Mouse (Mus musculus): Measurements from ENCODE around the gene Mpp6.

The Mpp6 gene

GRCm38 (mm10) chr6:50189376-50189775 lies 79.3 kb downstream of the Mpp6 start:
- no peaks in the 10 kb centered on the region; the same call in 1 of the 2 replicates for H3K36me3 ChIP-seq (ENCODE audit: control insufficient read depth, insufficient read depth, low read length, poor library complexity, severe bottlenecking)
- no peak for DNase-seq (ENCODE audit: low read depth, low spot score)
- no peaks in the 10 kb centered on the region for H3K27me3 ChIP-seq (ENCODE audit: control insufficient read depth, insufficient read depth, low read length, poor library complexity, severe bottlenecking)

DNA sequence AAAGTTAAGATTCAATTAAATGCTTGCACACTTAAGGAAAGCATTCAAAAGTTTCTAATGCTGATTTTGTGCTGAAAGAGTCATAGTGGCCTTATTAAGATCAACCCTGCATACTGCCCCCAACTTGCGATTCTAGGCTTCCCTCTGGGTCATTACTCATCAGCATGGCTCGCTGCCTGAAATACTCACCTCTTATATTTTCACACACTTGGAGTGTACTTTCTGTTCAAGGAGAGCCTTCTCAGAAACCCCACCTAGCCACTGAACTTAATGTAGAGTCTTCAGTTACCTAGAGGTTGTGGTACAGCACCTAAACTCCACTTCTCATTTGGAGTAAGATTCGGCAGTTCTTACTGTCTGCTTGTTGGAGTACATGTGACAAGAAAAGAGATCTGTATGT lies 81.6 kb downstream of the Mpp6 start:
- H3K36me3 ChIP-seq (ENCODE audit: control insufficient read depth, insufficient read depth, low read length, poor library complexity, severe bottlenecking): no peaks in the 10 kb centered on the region; the same call in 1 of the 2 replicates
- no peak for DNase-seq (ENCODE audit: low read depth, low spot score)
- H3K27me3 ChIP-seq (ENCODE audit: control insufficient read depth, insufficient read depth, low read length, poor library complexity, severe bottlenecking): no peaks in the 10 kb centered on the region

DNA sequence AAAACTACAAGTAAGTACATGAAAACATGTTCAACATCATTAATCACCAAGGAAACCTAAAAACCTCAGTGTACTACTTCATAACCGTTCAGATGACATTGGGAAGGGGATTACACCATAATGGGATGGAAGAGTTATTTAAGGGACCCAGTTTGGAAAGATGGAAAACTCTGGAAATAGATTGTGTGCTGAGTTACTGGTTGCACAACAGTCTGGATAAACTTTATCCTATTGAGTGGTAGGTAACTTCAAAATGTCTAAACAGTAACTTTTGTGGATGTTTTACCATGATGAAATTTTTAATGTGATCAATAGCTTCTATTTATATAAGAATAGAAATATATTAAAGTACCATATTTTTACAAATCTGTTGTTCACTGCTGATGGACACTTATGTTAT lies 82.1 kb downstream of the Mpp6 start:
- DNase-seq (ENCODE audit: low read depth, low spot score): no peak
- no peaks in the 10 kb centered on the region; the same call in 1 of the 2 replicates for H3K36me3 ChIP-seq (ENCODE audit: control insufficient read depth, insufficient read depth, low read length, poor library complexity, severe bottlenecking)
- H3K27me3 ChIP-seq (ENCODE audit: control insufficient read depth, insufficient read depth, low read length, poor library complexity, severe bottlenecking): no peaks in the 10 kb centered on the region

DNA sequence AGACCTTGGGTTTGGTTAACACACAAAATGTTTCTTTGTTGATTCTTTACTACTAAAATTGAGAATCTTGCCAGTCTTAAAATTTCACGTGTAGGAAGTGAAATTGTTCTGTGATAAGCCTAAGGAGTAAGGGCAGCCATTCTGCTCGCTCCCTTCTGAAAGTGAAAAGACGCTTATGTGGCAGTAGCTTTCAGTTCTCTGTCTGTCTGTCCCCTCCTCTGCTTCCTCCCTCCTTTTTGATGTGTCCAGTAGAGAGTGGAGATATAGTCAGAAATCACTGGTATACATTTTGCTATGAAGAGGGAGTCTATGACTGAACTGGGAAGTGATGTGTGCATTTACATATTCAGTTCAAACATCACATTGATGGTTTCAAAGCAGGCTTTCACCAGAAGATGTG lies 82.8 kb downstream of the Mpp6 start:
- DNase-seq (ENCODE audit: low read depth, low spot score): no peak
- H3K27me3 ChIP-seq (ENCODE audit: control insufficient read depth, insufficient read depth, low read length, poor library complexity, severe bottlenecking): no peaks in the 10 kb centered on the region
- H3K36me3 ChIP-seq (ENCODE audit: control insufficient read depth, insufficient read depth, low read length, poor library complexity, severe bottlenecking): no peaks in the 10 kb centered on the region

GRCm38 (mm10) chr6:50193851-50194250 lies 83.8 kb downstream of the Mpp6 start:
- no peaks in the 10 kb centered on the region for H3K27me3 ChIP-seq (ENCODE audit: control insufficient read depth, insufficient read depth, low read length, poor library complexity, severe bottlenecking)
- no peaks in the 10 kb centered on the region for H3K36me3 ChIP-seq (ENCODE audit: control insufficient read depth, insufficient read depth, low read length, poor library complexity, severe bottlenecking)
- DNase-seq (ENCODE audit: low read depth, low spot score): no peak

DNA sequence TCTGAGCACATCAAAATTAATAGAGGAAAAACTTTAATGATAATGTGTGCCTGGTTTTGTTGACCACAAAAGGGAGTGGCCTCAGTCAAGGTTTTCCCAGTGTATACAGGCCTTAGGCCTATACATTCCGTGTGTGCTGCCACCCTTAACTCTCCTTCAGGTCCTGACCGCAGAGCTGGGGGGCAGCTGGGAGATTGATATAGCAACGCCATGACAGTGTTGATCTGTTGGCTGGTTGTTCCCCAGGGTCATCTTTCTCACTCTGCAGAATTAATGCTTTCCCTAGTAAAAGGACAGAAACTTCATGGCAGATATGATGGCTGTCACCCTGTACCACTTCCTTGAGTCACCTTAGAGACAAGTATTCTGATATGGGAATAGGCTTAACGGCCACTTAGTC lies 94.3 kb downstream of the Mpp6 start:
- H3K27me3 ChIP-seq (ENCODE audit: control insufficient read depth, insufficient read depth, low read length, poor library complexity, severe bottlenecking): no peaks in the 10 kb centered on the region
- no peaks in the 10 kb centered on the region for H3K36me3 ChIP-seq (ENCODE audit: control insufficient read depth, insufficient read depth, low read length, poor library complexity, severe bottlenecking)

GRCm38 (mm10) chr6:50205093-50205492 lies 95.1 kb downstream of the Mpp6 start:
- H3K36me3 ChIP-seq (ENCODE audit: control insufficient read depth, insufficient read depth, low read length, poor library complexity, severe bottlenecking): no peaks in the 10 kb centered on the region
- H3K27me3 ChIP-seq (ENCODE audit: control insufficient read depth, insufficient read depth, low read length, poor library complexity, severe bottlenecking): no peaks in the 10 kb centered on the region
- DNase-seq (ENCODE audit: low read depth, low spot score): no peak

More for the DNA sequence above, 94.3 kb downstream of the Mpp6 start:
- DNase-seq (ENCODE audit: low read depth, low spot score): no peak

- no peak for DNase-seq (ENCODE audit: low read depth, low spot score)
- H3K27me3 ChIP-seq (ENCODE audit: control insufficient read depth, insufficient read depth, low read length, poor library complexity, severe bottlenecking): no peaks in the 10 kb centered on the region; the same call in 1 of the 2 replicates
- H3K36me3 ChIP-seq (ENCODE audit: control insufficient read depth, insufficient read depth, low read length, poor library complexity, severe bottlenecking): no peaks in the 10 kb centered on the region
Measured at GRCm38 (mm10) chr6:50214711-50215372, 104.8 kb downstream of the Mpp6 start.

DNA sequence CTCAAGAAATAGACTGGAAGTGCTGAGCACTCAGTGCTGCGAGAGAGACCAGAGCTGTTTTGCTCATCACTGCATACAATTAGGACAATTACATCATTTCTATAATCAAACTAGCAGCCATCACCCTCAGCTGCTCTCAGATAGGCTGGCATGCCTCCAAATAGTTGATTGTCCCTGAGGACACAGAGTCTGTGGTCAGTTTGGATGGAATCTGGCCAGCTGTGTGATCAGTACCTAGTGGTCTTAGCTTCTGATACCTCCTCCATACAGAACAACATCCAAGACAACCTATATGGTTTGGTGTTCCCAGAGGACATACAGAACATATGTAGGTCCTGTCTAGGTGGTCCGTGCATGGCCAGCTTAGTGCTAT lies 105.3 kb downstream of the Mpp6 start:
- DNase-seq (ENCODE audit: low read depth, low spot score): no peak
- no peaks in the 10 kb centered on the region; the same call in 1 of the 2 replicates for H3K27me3 ChIP-seq (ENCODE audit: control insufficient read depth, insufficient read depth, low read length, poor library complexity, severe bottlenecking)
- no peaks in the 10 kb centered on the region for H3K36me3 ChIP-seq (ENCODE audit: control insufficient read depth, insufficient read depth, low read length, poor library complexity, severe bottlenecking)

DNA sequence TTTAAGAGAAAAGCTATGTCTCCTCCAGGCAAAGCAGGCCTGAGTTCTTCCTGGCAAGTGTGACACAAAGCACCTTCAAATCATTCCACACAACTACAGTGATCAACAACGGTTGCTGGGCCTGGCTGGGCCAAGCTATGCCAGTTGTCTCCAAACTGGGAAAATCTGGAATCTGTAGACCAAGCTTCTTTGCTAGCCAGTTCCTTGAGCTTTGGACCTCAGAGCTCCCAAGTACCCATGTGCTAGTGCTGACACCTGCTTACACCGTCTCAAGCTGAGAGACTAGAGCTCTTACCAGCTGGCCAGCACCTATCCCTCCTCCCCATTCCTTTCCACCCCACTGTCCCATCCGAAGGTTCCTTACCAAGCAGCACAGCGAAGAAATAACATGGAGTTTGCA lies 105.9 kb downstream of the Mpp6 start:
- DNase-seq (ENCODE audit: low read depth, low spot score): no peak
- Histone ChIP-seq H3K27me3 (ENCODE audit: control insufficient read depth, insufficient read depth, low read length, poor library complexity, severe bottlenecking) (no peaks in the 10 kb centered on the region), H3K36me3 (ENCODE audit: control insufficient read depth, insufficient read depth, low read length, poor library complexity, severe bottlenecking) (no peaks in the 10 kb centered on the region)

- Histone ChIP-seq H3K36me3 (ENCODE audit: control insufficient read depth, insufficient read depth, low read length, poor library complexity, severe bottlenecking) (no peaks in the 10 kb centered on the region), H3K27me3 (ENCODE audit: control insufficient read depth, insufficient read depth, low read length, poor library complexity, severe bottlenecking) (no peaks in the 10 kb centered on the region)
- DNase-seq (ENCODE audit: low read depth, low spot score): no peak
Measured at GRCm38 (mm10) chr6:50218628-50219027, 108.6 kb downstream of the Mpp6 start.

DNA sequence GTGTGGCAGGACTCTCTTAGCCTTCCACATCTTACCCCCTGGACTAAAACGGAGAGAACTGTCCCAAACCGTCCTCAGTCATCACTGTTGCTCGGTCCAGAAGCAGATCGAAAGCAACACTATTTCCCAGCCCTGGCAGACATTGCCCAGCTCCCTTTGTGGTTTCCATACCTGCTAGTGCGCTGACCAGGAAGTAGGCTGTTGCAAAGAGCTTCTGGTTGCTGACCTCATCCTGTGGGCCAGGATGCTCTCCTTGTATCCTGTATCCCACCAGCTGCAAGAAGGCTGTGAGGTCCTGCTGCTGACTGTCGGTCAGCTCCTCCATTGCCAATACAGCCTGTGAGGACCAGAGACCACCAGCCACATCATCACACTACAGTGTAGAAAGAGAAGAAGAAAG lies 109.0 kb downstream of the Mpp6 start:
- H3K36me3 ChIP-seq (ENCODE audit: control insufficient read depth, insufficient read depth, low read length, poor library complexity, severe bottlenecking): no peaks in the 10 kb centered on the region
- DNase-seq (ENCODE audit: low read depth, low spot score): no peak
- H3K27me3 ChIP-seq (ENCODE audit: control insufficient read depth, insufficient read depth, low read length, poor library complexity, severe bottlenecking): no peaks in the 10 kb centered on the region

DNA sequence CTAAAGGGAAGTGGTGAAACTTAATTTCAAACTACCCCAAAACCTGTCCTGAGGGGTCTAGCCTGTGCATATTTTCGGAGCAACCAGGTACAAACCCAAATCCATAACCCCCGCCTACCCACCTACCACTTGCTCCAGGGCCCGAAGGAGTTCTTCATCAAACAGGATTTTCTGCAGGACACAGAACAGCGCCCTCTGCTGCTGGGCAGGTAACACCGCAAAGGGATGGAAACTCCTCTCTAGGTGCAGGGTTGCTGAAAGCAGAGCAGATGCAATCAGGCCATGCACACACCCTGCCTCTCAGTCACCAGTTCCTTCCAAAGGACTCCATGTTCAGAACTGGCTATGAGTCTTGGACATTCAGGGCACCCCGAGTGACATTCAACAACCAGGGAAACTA lies 110.8 kb downstream of the Mpp6 start:
- H3K27me3 ChIP-seq (ENCODE audit: control insufficient read depth, insufficient read depth, low read length, poor library complexity, severe bottlenecking): no peaks in the 10 kb centered on the region
- DNase-seq (ENCODE audit: low read depth, low spot score): peak; percentile 56
- H3K36me3 ChIP-seq (ENCODE audit: control insufficient read depth, insufficient read depth, low read length, poor library complexity, severe bottlenecking): no peaks in the 10 kb centered on the region

GRCm38 (mm10) chr6:50222351-50222750 lies 112.3 kb downstream of the Mpp6 start:
- Histone ChIP-seq H3K36me3 (ENCODE audit: control insufficient read depth, insufficient read depth, low read length, poor library complexity, severe bottlenecking) (no peaks in the 10 kb centered on the region), H3K27me3 (ENCODE audit: control insufficient read depth, insufficient read depth, low read length, poor library complexity, severe bottlenecking) (no peaks in the 10 kb centered on the region)
- DNase-seq (ENCODE audit: low read depth, low spot score): no peak

DNA sequence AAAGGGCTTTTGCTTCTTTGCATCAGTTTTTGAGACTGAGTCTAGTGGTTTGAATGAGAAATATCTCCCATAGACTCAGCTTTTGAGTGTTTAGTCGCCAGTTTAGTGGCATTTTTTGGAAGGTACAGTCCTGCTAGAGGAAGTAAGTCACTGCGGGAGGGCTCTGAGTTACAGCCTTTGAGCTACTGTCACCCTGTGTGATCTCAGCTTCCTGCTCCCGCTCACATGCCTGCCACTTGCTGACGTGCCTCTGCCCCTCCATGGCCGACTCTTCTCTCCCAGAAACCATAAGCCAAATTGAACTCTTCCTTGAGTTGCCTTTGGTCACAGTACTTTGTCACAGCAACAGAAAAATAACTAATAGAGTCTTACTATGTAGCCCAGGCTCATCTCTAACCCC lies 112.9 kb downstream of the Mpp6 start:
- DNase-seq (ENCODE audit: low read depth, low spot score): no peak
- H3K36me3 ChIP-seq (ENCODE audit: control insufficient read depth, insufficient read depth, low read length, poor library complexity, severe bottlenecking): no peaks in the 10 kb centered on the region

GRCm38 (mm10) chr6:50223606-50224005 lies 113.6 kb downstream of the Mpp6 start:
- DNase-seq (ENCODE audit: low read depth, low spot score): no peak
- Histone ChIP-seq H3K36me3 (ENCODE audit: control insufficient read depth, insufficient read depth, low read length, poor library complexity, severe bottlenecking) (no peaks in the 10 kb centered on the region), H3K27me3 (ENCODE audit: control insufficient read depth, insufficient read depth, low read length, poor library complexity, severe bottlenecking) (no peaks in the 10 kb centered on the region)

More for the DNA sequence above, 112.9 kb downstream of the Mpp6 start:
- H3K27me3 ChIP-seq (ENCODE audit: control insufficient read depth, insufficient read depth, low read length, poor library complexity, severe bottlenecking): no peaks in the 10 kb centered on the region

All from splenic B cell, adult 2 months (primary cell).